Mouse (Mus musculus) heart, embryonic 14.5 days (tissue): ENCODE data around the gene Map3k19. TPM values are rescaled to one million over a fixed set of nuclear protein-coding genes. Genes with fewer than 3 reads are reported as not detected.

Experiments
- ATAC-seq: fragments of 200-750 bp; cut with Nextera tagmentation; 2 replicates; pipeline ENCODE4 v1.8.0; 2017; ENCODE audit warnings: low read depth, moderate TSS enrichment; ENCODE audit not compliant: insufficient number of reproducible peaks, insufficient read depth, low FRiP score
- H3K27ac ChIP-seq, 2 experiments: fragments of 200-500 bp in 1 of 2; fragments of 300-500 bp in 1 of 2; sonication (generic) in 1 of 2; replicated peaks in 1 of 2; 2 replicates each; pipeline ENCODE4 v1.5.1; 2012 to 2014; ENCODE audit warnings: low read depth in 2 of 2, low read length in 2 of 2, control low read depth in 1 of 2, mild to moderate bottlenecking in 1 of 2, mixed read lengths in 1 of 2; ENCODE audit not compliant: control insufficient read depth in 1 of 2, insufficient read depth in 1 of 2
- H3K27me3 ChIP-seq: fragments of 300-500 bp; sonication (generic); 2 replicates; pipeline ENCODE4 v1.6.1; 2014; ENCODE audit warnings: mild to moderate bottlenecking, low read length, control low read depth; ENCODE audit not compliant: control insufficient read depth, insufficient read depth
- H3K36me3 ChIP-seq: fragments of 300-500 bp; sonication (generic); 2 replicates; pipeline ENCODE4 v1.6.1; 2014; ENCODE audit warnings: mild to moderate bottlenecking, control low read depth, low read length, mixed read lengths; ENCODE audit not compliant: control insufficient read depth, insufficient read depth
- H3K4me1 ChIP-seq, 2 experiments: fragments of 200-500 bp in 1 of 2; fragments of 300-500 bp in 1 of 2; sonication (generic) in 1 of 2; 2 replicates each; pipeline ENCODE4 v1.6.1; 2012 to 2014; ENCODE audit warnings: low read length in 2 of 2, control low read depth in 1 of 2, mixed read lengths in 1 of 2; ENCODE audit not compliant: control insufficient read depth in 2 of 2, insufficient read depth in 2 of 2
- H3K4me2 ChIP-seq: fragments of 300-500 bp; sonication (generic); 2 replicates; pipeline ENCODE4 v1.6.1; 2014; ENCODE audit warnings: mild to moderate bottlenecking, low read length
- H3K4me3 ChIP-seq, 2 experiments: fragments of 200-500 bp in 1 of 2; fragments of 300-500 bp in 1 of 2; sonication (generic) in 1 of 2; 2 replicates each; pipeline ENCODE4 v1.5.1; 2012 to 2014; ENCODE audit warnings: low read length in 2 of 2, mild to moderate bottlenecking in 2 of 2, control low read depth in 1 of 2, low read depth in 1 of 2, moderate library complexity in 1 of 2; ENCODE audit not compliant: control insufficient read depth in 1 of 2, insufficient read depth in 1 of 2
- H3K9ac ChIP-seq: fragments of 300-500 bp; sonication (generic); 2 replicates; pipeline ENCODE4 v1.6.1; 2014; ENCODE audit warnings: mild to moderate bottlenecking, low read length
- H3K9me3 ChIP-seq: fragments of 300-500 bp; sonication (generic); 2 replicates; pipeline ENCODE4 v1.6.1; 2016; ENCODE audit warnings: low read length, control low read depth; ENCODE audit not compliant: control insufficient read depth
- WGBS: fragments of 180-500 bp; shearing (Covaris S2); extraction: QIAGEN DNeasy Blood & Tissue Kit; methylation state at CpG from one replicate; pipeline ENCODE4 v1.1.7; 2014; 5-methylcytosine and 5-hydroxymethylcytosine counted together
- polyA plus RNA-seq: library from polyadenylated mRNA; unstranded; fragments of >200 nt; fragmentation: Nextera tagmentation; extraction: Ambion mirVana; gene quantifications from 2 replicates; pipeline ENCODE4 v1.2.1, GENCODE M21; 2014

Map3k19 gene
- polyA plus RNA-seq, 1 experiment from 2014 or later, result not detected

- WGBS, result 68% methylated on average over 6 of the region's 6 CpGs
- Histone ChIP-seq H3K36me3 (no peaks in the 10 kb centered on the region), H3K4me2 (no peak overlapping the region), H3K4me1 (no peaks in the 10 kb centered on the region), H3K27me3 (no peaks in the 10 kb centered on the region), H3K27ac (no peak overlapping the region), H3K4me3 (no peak overlapping the region), H3K9me3 (no peaks in the 10 kb centered on the region), H3K9ac (no peak overlapping the region)
- ATAC-seq, result no peak
Measured at GRCm38 (mm10) chr1:127859799-127860400, 5.1 kb upstream of the Map3k19 start.

DNA sequence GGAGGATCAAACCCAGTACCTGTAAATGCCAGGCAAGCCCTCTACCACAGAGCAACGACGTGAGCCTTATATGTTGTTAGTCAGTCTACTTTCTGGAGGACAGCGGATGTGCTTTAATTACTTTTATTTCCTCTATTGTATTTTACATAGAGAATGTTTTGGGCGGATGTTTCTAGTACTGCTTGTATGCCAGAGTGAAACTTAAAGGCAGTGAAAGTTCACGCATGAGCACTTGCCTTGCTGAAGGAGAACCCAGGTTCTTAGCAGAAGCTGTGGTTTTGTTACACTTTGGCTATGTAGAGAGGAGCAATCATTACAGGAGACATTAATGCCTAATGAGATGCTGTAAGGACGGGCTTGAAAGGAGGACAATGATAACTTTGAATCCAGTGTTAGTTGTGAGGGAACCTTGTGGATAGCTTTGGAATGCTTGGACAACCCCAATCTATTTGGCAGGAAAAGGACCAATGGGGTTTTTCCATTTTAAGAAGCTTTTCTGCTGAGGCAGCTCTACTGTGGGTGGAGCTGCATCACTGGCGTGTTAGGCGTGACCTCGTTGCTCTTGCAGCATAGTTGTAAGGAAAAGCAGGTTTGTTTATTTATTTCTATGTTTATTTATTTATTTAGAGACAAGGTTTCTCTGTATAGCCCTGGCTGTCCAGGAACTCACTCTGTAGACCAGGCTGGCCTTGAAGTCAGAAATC lies 4.3 kb upstream of the Map3k19 start:
- no peak overlapping the region for H3K4me3 ChIP-seq
- no peaks in the 10 kb centered on the region for H3K9me3 ChIP-seq
- no peaks in the 10 kb centered on the region for H3K36me3 ChIP-seq
- no peaks in the 10 kb centered on the region for H3K4me1 ChIP-seq
- no peaks in the 10 kb centered on the region for H3K27me3 ChIP-seq
- no peak overlapping the region for H3K9ac ChIP-seq
- no peak for ATAC-seq
- 76% methylated on average over 9 of the region's 9 CpGs for WGBS
- no peak overlapping the region for H3K27ac ChIP-seq
- no peak overlapping the region for H3K4me2 ChIP-seq

- no peaks in the 10 kb centered on the region for H3K27me3 ChIP-seq
- H3K9ac ChIP-seq, result no peak overlapping the region
- H3K27ac ChIP-seq, result no peak overlapping the region
- no peaks in the 10 kb centered on the region for H3K36me3 ChIP-seq
- H3K4me3 ChIP-seq, result no peak overlapping the region
- WGBS, result 53% methylated on average over 7 of the region's 7 CpGs
- no peak for ATAC-seq
- no peaks in the 10 kb centered on the region for H3K4me1 ChIP-seq
- peaks cover 10% of the 10 kb centered on the region for H3K9me3 ChIP-seq
- H3K4me2 ChIP-seq, result no peak overlapping the region
Measured at GRCm38 (mm10) chr1:127850075-127850610, 4.7 kb downstream of the Map3k19 start.

DNA sequence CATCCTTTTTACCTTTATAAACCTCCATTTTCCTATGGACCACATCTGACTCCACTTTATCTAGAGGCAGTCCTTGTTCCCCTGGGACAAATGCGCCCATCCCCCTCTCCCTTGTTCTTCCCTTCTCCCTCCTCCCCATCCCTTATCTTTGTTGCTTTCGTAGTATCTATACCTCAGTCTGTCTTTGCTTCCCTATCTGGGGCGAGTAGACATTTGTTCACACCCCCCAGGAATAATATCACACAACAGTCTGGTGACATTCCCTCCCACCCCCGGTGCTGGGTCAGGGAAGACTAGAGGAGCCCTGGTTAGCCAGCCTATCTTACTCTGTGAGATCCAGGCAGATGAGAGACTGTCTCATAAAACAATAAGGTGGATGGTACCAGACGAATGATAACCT lies 9.4 kb downstream of the Map3k19 start:
- Histone ChIP-seq H3K4me1 (no peaks in the 10 kb centered on the region), H3K4me2 (no peak overlapping the region), H3K27me3 (no peaks in the 10 kb centered on the region), H3K9ac (no peak overlapping the region), H3K36me3 (no peaks in the 10 kb centered on the region), H3K4me3 (no peak overlapping the region), H3K27ac (no peak overlapping the region), H3K9me3 (no peaks in the 10 kb centered on the region)
- no peak for ATAC-seq
- 40% methylated on average over 5 of the region's 5 CpGs for WGBS

- no peak overlapping the region for H3K27ac ChIP-seq
- no peak for ATAC-seq
- no peaks in the 10 kb centered on the region for H3K9me3 ChIP-seq
- no peaks in the 10 kb centered on the region for H3K27me3 ChIP-seq
- 49% methylated on average over 1 of the region's 1 CpGs for WGBS
- no peak overlapping the region for H3K4me2 ChIP-seq
- peaks cover 3 to 7% of the 10 kb centered on the region in 2 experiments; a peak in 1 of 4 replicates for H3K4me1 ChIP-seq
- H3K36me3 ChIP-seq, result no peaks in the 10 kb centered on the region
- H3K9ac ChIP-seq, result no peak overlapping the region
- no peak overlapping the region for H3K4me3 ChIP-seq
Measured at GRCm38 (mm10) chr1:127838602-127839001, 16.2 kb downstream of the Map3k19 start.

- WGBS, result 54% methylated on average over 4 of the region's 4 CpGs
- Histone ChIP-seq H3K27ac (peak overlapping the region in 1 of 2 experiments; percentile 31; a peak in 1 of 4 replicates), H3K27me3 (no peaks in the 10 kb centered on the region), H3K9me3 (no peaks in the 10 kb centered on the region), H3K9ac (no peak overlapping the region), H3K36me3 (no peaks in the 10 kb centered on the region), H3K4me1 (peaks cover 3 to 7% of the 10 kb centered on the region in 2 experiments; a peak in 1 of 4 replicates), H3K4me3 (no peak overlapping the region), H3K4me2 (no peak overlapping the region)
- no peak for ATAC-seq
Measured at GRCm38 (mm10) chr1:127836619-127837018, 18.2 kb downstream of the Map3k19 start.

GRCm38 (mm10) chr1:127834202-127834601 lies 20.6 kb downstream of the Map3k19 start:
- WGBS, result 33% methylated on average over 4 of the region's 4 CpGs
- H3K36me3 ChIP-seq, result no peaks in the 10 kb centered on the region
- H3K27ac ChIP-seq, result no peak overlapping the region
- H3K27me3 ChIP-seq, result no peaks in the 10 kb centered on the region
- peaks cover 3 to 7% of the 10 kb centered on the region in 2 experiments; a peak in 1 of 4 replicates for H3K4me1 ChIP-seq
- no peaks in the 10 kb centered on the region for H3K9me3 ChIP-seq
- no peak overlapping the region for H3K9ac ChIP-seq
- H3K4me3 ChIP-seq, result no peak overlapping the region
- ATAC-seq, result no peak
- no peak overlapping the region for H3K4me2 ChIP-seq
